Mouse (Mus musculus) limb, embryonic 10.5 days (tissue): ENCODE data around the gene Padi6. TPM values are rescaled to one million over a fixed set of nuclear protein-coding genes. Genes with fewer than 3 reads are reported as not detected.

Experiments used
- DNase-seq: peaks from one replicate; pipeline ENCODE4 v3.0.0-alpha.2; 2017; ENCODE audit warnings: low spot score
- H3K27ac ChIP-seq: fragments of 300-500 bp; sonication (generic); 2 replicates; pipeline ENCODE4 v1.5.1; 2016; ENCODE audit warnings: mild to moderate bottlenecking
- H3K27me3 ChIP-seq: fragments of 300-500 bp; sonication (generic); 2 replicates; pipeline ENCODE4 v1.6.1; 2016; ENCODE audit warnings: low read depth, mild to moderate bottlenecking; ENCODE audit not compliant: poor library complexity, severe bottlenecking
- H3K36me3 ChIP-seq: fragments of 300-500 bp; sonication (generic); 2 replicates; pipeline ENCODE4 v1.6.1; 2016; ENCODE audit warnings: mild to moderate bottlenecking, moderate library complexity
- H3K4me1 ChIP-seq: fragments of 300-500 bp; sonication (generic); 2 replicates; pipeline ENCODE4 v1.6.1; 2016
- H3K4me3 ChIP-seq: fragments of 300-500 bp; sonication (generic); 2 replicates; pipeline ENCODE4 v1.5.1; 2016; ENCODE audit warnings: mild to moderate bottlenecking, moderate library complexity
- H3K9me3 ChIP-seq: fragments of 300-500 bp; sonication (generic); replicated peaks from 2 replicates; pipeline ENCODE4 v1.6.1; 2016; ENCODE audit warnings: mild to moderate bottlenecking
- WGBS: fragments of 180-500 bp; shearing (Covaris S2); methylation state at CpG from one replicate; pipeline ENCODE4 v1.1.7; 2016; 5-methylcytosine and 5-hydroxymethylcytosine counted together
- polyA plus RNA-seq: library from polyadenylated mRNA; unstranded; fragments of >200 nt; fragmentation: Nextera tagmentation; extraction: Ambion mirVana; gene quantifications from 2 replicates; pipeline ENCODE4 v1.2.1, GENCODE M21; 2016

Padi6 gene
- polyA plus RNA-seq, 1 experiment from 2014 or later: not detected

DNA sequence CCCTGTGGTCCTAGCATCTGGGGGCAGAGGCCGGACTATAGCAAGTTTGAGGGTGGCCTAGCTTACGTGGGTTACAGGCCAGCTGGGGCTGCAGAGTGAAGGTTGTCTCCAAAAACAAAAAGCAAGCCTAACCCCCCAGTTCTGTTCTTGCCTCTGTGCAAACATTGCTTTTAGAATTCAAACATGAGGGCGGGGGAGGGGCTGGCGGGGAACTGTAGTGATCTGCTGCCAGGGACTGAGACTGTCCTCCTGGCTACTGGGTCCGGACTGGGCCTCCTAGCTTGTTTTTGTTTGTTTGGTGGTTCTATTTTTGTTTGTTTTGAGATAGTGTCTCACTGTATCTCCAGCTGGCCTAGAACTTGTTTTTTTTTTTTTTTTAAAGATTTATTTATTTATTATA lies 27.9 kb downstream of the Padi6 start:
- no peak overlapping the region for H3K27ac ChIP-seq
- no peaks in the 10 kb centered on the region for H3K9me3 ChIP-seq
- no peaks in the 10 kb centered on the region for H3K27me3 ChIP-seq
- peaks cover 13% of the 10 kb centered on the region for H3K4me1 ChIP-seq
- H3K36me3 ChIP-seq: peaks cover 99% of the 10 kb centered on the region
- DNase-seq: no peak
- H3K4me3 ChIP-seq: no peak overlapping the region
- WGBS: 93% methylated on average over 5 of the region's 5 CpGs

DNA sequence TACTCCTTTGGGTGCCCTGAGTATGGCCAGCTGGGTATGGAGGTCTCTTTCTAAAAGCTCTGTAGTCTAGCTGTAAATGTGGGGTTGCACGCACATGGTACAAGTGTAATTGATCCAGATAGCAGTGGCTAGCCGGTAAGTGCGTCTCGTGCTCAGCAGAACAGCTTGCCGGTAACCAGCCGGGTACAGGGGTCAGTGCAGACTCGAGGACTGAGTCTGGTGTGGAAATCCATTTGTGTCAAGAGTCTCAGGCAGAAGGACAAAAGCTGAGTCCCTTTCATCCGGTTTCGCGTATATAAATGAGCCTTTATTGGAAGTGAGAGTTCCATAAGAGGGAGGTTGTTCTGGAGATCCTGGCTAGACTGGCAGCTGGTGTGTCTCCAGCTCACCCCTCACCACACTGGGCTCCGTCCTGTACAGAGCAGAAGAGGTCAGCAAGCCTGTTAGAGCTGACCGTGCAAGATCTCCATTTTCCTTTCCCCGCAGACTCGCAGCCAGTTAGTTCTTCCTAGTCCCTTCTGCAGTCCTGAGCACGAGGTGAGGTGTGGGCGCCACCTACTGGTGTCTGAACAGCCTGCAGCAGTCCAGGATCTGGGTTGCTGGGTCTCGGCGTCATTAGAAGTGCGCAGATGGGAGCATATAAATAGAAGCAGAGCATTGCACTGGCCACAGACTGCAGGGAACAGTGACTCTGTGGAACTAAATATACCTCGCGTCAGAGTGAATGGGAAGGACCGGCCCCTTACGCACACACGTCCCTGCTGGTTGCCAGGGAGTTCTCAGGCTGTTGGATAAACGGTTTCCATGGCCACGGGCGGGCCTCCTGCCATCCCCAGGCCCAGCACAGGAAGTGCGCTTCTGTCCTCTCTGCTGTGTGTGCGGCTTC lies 28.7 kb downstream of the Padi6 start:
- Histone ChIP-seq H3K36me3 (peaks cover 99% of the 10 kb centered on the region), H3K4me3 (no peak overlapping the region), H3K9me3 (no peaks in the 10 kb centered on the region), H3K4me1 (peaks cover 17% of the 10 kb centered on the region), H3K27ac (no peak overlapping the region), H3K27me3 (no peaks in the 10 kb centered on the region)
- peak; percentile 86 for DNase-seq
- WGBS: 74% methylated on average over 29 of the region's 29 CpGs

DNA sequence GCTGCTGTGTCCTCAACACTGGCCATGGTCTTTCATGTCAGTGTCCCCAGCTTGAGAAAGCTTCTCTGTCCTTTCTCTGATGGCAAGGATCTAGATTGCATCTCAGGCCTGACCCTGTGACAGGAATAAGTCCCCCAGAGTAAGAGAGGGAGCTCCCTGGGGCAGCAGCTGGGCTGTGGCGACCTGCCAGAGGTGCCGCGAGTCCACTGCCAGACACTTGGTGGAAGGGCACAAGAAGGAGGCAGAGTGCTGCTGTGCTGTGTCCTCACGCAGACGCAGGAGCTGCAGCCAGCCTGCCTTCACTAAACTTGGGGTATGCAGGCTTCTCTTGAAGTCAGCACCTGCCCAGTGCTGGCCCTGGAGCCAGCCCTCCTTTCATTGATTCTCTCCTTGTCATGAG lies 31.1 kb downstream of the Padi6 start:
- peaks cover 28% of the 10 kb centered on the region for H3K4me1 ChIP-seq
- no peak overlapping the region for H3K4me3 ChIP-seq
- no peaks in the 10 kb centered on the region for H3K9me3 ChIP-seq
- peaks cover 99% of the 10 kb centered on the region for H3K36me3 ChIP-seq
- H3K27ac ChIP-seq: no peak overlapping the region
- DNase-seq: no peak
- 87% methylated on average over 5 of the region's 5 CpGs for WGBS
- no peaks in the 10 kb centered on the region for H3K27me3 ChIP-seq

DNA sequence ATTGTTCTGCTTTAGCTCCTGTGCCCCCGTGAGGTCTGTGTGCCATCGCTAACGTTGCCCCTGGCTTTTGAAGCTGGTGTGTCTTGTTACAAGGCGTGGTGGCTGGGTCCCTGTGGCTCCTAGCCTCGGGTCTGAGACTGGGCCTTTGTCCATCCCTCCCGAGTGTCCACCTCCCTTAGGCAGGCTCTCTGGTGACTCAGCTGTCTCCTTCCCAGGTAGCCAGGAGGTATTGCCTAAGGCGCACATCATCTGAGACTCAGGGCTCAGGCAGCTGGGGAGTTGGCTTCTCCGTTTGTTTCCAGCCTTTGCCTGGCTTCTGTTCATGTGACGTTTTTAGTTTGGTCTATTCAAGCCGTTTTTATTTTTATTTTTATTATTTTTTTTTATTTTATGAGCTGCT lies 31.7 kb downstream of the Padi6 start:
- Histone ChIP-seq H3K27ac (no peak overlapping the region), H3K4me1 (peaks cover 33% of the 10 kb centered on the region), H3K27me3 (no peaks in the 10 kb centered on the region), H3K4me3 (no peak overlapping the region), H3K9me3 (no peaks in the 10 kb centered on the region), H3K36me3 (peaks cover 99% of the 10 kb centered on the region)
- no peak for DNase-seq
- 86% methylated on average over 10 of the region's 10 CpGs for WGBS

DNA sequence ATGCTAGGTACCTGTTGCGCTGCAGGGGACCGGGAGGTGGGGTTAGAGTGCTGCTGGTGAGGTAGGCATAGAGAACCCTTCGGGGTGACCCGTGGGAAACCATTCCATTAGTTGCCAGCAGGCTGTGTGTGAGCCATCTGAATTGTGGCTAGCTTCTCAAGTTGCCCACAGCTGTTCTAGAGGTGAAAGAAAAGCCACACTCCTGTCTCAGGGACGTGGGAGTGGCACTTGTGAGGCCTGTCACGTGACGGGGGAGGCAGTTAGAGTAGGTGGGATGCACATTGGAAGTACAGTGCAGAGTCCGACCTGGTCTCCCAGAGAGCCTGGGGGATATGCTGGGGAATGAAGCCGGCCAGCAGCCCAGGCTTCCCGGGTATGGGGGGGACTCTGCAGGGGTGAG lies 32.8 kb downstream of the Padi6 start:
- H3K9me3 ChIP-seq: no peaks in the 10 kb centered on the region
- 91% methylated on average over 10 of the region's 10 CpGs for WGBS
- H3K27me3 ChIP-seq: no peaks in the 10 kb centered on the region
- peaks cover 45% of the 10 kb centered on the region for H3K4me1 ChIP-seq
- H3K36me3 ChIP-seq: peaks cover 100% of the 10 kb centered on the region
- H3K4me3 ChIP-seq: no peak overlapping the region
- H3K27ac ChIP-seq: no peak overlapping the region
- no peak for DNase-seq

DNA sequence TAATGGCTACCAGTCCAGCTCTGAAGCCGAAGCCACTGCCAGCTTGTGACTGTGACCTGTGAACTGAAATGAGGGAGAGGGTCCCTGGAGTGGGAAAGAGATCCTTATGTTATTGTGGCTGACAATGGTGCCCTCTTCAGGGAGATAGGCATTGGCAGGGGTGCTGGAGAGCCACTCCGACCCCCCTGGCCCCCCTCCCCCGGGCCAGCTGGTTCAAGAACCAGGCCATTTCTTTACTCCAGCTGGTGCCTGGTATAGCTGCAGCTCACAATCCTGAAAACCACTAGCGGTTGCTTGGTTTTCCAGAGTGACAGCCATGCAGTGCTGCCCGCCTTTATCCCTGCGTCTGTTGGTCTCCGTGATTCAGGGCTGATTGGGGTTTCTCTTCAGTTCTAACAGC lies 33.3 kb downstream of the Padi6 start:
- Histone ChIP-seq H3K27me3 (no peaks in the 10 kb centered on the region), H3K36me3 (peaks cover 100% of the 10 kb centered on the region), H3K4me3 (no peak overlapping the region), H3K4me1 (peaks cover 50% of the 10 kb centered on the region), H3K9me3 (no peaks in the 10 kb centered on the region), H3K27ac (no peak overlapping the region)
- DNase-seq: no peak
- WGBS: 91% methylated on average over 7 of the region's 7 CpGs

DNA sequence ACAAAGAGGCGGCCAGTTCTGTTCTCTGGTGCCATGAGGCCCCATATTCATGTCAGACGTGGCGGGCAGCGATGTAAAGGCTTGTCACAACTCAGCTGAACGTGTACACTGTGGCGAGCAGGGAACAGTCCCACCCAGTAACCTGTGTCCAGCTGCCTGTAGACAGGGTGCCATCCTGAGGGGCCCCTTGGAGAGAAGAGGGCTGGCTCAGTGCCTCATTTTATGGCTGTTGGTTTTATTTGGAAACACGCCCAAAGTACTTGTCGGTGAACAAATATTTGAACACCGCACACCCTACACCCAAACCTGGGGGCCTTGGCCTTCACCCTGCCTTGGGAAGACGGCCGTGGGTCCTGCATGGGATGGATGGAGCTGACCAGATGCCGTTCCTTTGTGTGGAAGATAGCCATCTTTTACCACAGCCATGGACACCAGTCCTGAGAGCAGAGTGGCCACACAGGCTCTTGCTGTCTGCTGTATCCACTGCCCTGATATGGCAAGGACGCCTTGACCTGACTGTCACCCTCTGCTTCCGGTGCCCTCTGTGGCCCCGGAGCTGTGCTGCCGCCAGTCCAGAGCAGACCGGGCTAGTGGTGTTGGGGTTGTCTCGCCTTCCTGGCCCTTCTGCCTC lies 34.0 kb downstream of the Padi6 start:
- 92% methylated on average over 18 of the region's 18 CpGs for WGBS
- H3K9me3 ChIP-seq: no peaks in the 10 kb centered on the region
- no peak overlapping the region for H3K27ac ChIP-seq
- H3K36me3 ChIP-seq: peaks cover 100% of the 10 kb centered on the region
- H3K4me3 ChIP-seq: no peak overlapping the region
- DNase-seq: no peak
- peaks cover 57% of the 10 kb centered on the region for H3K4me1 ChIP-seq
- no peaks in the 10 kb centered on the region for H3K27me3 ChIP-seq

DNA sequence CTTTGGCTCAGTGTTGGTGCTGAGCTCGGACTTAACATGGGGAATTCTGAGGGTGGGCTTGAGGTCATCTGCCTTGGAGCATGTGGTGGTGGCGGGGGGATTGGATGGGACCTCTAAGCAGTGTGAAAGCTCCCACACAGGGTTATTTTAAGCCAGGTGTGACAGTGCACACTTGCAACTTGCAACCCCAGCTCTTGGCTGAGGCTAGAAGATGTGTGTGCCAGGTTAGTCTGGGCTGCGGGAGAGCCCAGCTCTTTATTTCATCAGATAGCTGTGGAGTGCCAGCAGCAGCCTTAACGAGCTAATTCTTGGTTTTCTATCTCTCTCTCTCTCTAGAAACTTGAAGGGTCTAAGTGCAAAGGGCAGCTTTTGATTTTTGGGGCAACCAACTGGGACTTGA lies 34.8 kb downstream of the Padi6 start:
- Histone ChIP-seq H3K36me3 (peaks cover 97% of the 10 kb centered on the region), H3K27ac (no peak overlapping the region)

DNA sequence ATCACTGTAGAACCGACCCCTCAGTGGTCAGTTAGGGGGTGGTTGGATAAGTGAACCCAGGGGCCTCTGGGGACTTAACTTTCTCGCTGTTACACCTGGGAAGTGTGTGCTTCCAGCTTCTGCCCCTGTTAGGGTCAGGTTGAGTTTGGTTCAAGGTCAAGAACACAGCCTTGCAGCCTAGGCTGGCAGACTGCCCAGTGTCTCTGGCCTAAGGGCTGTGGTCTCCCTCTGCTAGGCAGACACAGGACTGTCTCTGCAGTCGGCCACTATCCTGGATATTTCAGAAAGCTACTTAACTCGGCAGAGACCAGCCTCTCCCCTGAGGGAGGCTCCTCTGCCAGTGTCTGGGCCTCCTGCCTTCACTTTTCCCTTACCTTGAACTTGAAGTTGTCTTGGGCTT lies 38.3 kb downstream of the Padi6 start:
- DNase-seq: no peak
- Histone ChIP-seq H3K27me3 (peaks cover 7% of the 10 kb centered on the region), H3K27ac (peak overlapping the region; percentile 100), H3K4me1 (peaks cover 69% of the 10 kb centered on the region), H3K36me3 (peaks cover 62% of the 10 kb centered on the region), H3K4me3 (peak overlapping the region; percentile 80), H3K9me3 (no peaks in the 10 kb centered on the region)
- WGBS: 57% methylated on average over 4 of the region's 4 CpGs

More for the DNA sequence above, 34.8 kb downstream of the Padi6 start:
- Histone ChIP-seq H3K9me3 (no peaks in the 10 kb centered on the region), H3K4me3 (no peak overlapping the region), H3K27me3 (no peaks in the 10 kb centered on the region), H3K4me1 (peaks cover 56% of the 10 kb centered on the region)
- 87% methylated on average over 4 of the region's 4 CpGs for WGBS
- no peak for DNase-seq

DNA sequence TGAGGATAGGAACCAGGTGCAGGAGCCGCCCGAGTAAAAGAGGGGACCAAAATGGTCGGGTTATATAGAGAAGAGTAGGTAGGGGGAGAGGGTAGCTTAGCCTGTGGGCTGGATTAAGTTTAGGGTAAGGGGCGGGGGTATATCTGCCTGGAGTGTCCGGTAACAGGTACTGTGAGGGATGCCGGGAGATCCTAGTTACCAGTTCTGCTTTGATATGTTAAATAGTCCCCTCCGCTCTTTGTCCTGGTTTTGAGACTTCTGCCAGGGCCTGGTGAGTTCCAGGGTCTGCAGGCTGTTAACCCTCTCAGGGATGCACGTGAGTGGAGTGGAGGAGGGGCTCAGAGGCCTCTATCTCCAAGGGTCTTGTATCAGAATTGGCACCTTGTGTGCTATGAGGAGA lies 38.8 kb downstream of the Padi6 start:
- peak; percentile 49 for DNase-seq
- Histone ChIP-seq H3K4me3 (peak overlapping the region; percentile 80), H3K27me3 (peaks cover 12% of the 10 kb centered on the region), H3K36me3 (peaks cover 57% of the 10 kb centered on the region), H3K4me1 (peaks cover 65% of the 10 kb centered on the region), H3K27ac (peak overlapping the region; percentile 100), H3K9me3 (no peaks in the 10 kb centered on the region)
- 9% methylated on average over 8 of the region's 8 CpGs for WGBS

DNA sequence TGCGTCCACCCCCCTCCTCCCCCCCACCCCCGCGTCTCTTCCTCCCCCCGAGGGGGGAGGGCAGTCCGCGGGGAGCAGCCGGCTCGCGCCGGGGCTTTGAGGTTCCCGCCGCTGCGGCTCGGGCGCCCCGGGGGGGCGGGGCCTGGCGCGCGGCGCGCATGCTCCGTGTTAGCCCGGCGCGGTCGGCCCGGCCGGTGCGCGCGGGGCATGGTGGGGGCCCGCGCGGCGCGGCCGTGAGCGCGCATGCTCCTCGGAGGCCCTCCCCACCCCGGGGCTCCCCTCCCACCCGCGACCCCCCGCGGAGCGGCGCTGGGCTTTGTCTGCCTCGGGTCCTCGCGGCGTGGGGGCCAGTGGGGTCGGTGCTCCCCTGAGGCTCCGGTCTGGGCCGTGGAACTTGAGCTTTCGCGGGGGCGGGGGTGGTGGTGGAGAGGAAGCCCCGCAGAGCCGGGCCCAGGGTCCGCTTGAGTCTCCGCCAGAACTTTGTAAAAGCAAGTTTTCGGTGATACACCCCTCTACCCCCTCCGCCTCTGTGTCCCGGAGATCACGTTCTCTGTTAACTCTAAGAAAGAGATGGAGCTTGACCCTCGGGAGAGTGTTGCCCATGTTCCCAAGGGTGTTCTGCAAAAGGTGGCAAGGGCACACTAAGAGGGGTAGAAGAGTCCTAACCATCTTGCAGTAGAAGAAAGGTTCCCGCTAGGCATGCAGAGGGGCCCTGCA lies 39.7 kb downstream of the Padi6 start:
- DNase-seq: peak; percentile 89
- Histone ChIP-seq H3K4me1 (peaks cover 56% of the 10 kb centered on the region), H3K9me3 (no peaks in the 10 kb centered on the region), H3K36me3 (peaks cover 48% of the 10 kb centered on the region), H3K27me3 (peaks cover 21% of the 10 kb centered on the region), H3K27ac (peak overlapping the region; percentile 100), H3K4me3 (peak overlapping the region; percentile 80)
- WGBS: under 1% methylated on average over 61 of the region's 68 CpGs

DNA sequence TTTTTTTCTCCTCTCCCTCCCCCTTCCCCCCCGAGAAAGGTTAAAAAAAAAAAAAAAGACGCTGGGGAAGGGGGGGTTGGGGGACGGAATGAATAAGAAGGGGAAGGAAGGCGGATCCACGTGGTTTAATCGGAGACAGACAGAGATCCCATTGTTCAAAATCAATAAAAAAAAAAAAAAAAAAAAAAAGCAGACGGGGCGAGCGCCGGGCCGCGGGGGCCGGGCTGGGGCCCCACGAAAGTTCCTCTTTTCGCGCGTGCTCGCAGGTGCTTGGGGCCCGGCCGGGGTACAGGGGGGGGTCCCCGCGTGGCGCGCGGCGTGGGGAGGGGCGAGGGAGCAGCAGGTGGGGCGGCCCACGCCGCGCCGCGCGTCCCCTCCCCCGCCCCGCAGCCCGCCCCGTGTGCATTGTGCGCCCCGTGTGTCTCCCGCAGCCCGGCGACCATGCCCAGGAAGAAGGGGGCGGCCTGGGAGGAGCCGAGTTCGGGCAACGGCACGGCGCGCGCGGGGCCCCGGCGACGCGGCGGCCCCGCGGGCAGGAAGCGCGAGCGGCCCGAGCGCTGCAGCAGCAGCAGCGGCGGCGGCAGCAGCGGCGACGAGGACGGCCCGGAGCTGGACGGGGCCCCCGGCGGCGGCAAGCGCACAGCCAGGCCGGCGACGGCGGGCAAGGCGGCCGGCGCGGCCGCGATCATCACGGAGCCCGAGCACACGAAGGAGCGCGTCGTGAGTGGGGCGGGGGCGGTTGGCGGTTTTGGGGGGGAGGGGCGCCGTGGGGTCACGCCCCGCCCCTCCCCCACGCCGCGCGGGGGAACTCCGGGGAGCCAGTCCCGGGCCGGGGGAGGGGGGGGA lies 40.5 kb downstream of the Padi6 start:
- Histone ChIP-seq H3K27ac (peak overlapping the region; percentile 100), H3K4me1 (peaks cover 56% of the 10 kb centered on the region), H3K27me3 (peaks cover 21% of the 10 kb centered on the region), H3K36me3 (peaks cover 40% of the 10 kb centered on the region), H3K4me3 (peak overlapping the region; percentile 80), H3K9me3 (no peaks in the 10 kb centered on the region)
- 9% methylated on average over 97 of the region's 107 CpGs for WGBS
- DNase-seq: peak; percentile 65
